Mouse (Mus musculus): Measurements from ENCODE around the gene 1700008P02Rik.
"Not testable (repeated sequence)": the region's sequence is repeated elsewhere in the genome, so short reads cannot be mapped to it uniquely, and the experiment has no call there.

1700008P02Rik gene

GRCm38 (mm10) chr3:6620343-6620742 is at the start of gene 1700008P02Rik:
TSS of gene 1700008P02Rik (minus strand) at chr3:6620443.
- DNase-seq (ENCODE audit: low spot score) = no peak

DNA sequence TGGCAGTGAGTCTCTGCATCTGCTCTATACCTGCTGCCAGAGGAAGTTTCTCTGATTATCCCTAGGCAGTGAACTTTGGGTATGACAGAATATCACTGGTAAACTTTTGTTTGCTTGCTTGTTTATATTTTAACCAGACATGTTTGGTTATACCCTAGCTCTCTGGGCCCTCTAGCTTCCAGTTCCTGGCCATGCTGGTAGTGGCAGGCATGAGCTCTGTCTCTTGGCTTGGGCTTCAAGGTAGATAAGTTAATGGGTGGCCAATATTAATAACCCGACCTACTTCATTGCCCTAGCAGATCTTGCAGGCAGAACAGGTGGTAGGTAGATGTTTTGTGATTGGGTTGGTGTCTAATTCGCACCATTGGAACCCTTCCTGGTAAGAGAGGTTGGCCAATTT is 29.2 kb upstream of the 1700008P02Rik start:
- no peak for DNase-seq (ENCODE audit: low spot score)

- not testable (repeated sequence) for DNase-seq (ENCODE audit: low spot score)
Observed at GRCm38 (mm10) chr3:6638151-6638550, 17.9 kb upstream of the 1700008P02Rik start.

DNA sequence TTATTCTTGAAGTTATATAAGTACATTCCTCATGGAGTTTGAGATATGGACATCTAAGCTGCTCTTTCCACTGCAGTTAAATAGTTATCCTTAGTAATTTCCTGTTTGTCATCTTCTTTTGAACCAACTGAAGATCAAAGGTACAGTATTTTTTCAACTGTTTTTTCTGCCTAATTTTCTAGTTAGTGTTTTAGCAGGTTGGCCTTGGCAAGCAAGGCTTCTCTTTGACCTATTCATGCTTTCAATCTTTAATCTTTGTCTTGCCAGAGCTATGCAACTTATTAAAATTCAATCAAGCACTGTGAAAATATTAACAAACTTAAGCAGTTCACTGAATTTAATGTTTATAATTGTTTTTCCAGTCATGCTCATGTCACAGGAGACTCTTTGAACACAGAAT is 14.0 kb upstream of the 1700008P02Rik start:
- DNase-seq (ENCODE audit: low spot score) = no peak

GRCm38 (mm10) chr3:6617881-6618280 is 2.4 kb downstream of the 1700008P02Rik start:
- DNase-seq (ENCODE audit: low spot score) = no peak

Data from ovary, postnatal 36 days (tissue).